Mouse (Mus musculus) T-cell, adult 2 months (primary cell): ENCODE data around the gene Phf3.
"Not testable (repeated sequence)": the region's sequence is repeated elsewhere in the genome, so short reads cannot be mapped to it uniquely, and the experiment has no call there.

Experiments
- DNase-seq: peaks from one replicate; pipeline ENCODE4 v3.0.0; 2022; ENCODE audit warnings: low spot score

Gene Phf3

GRCm38 (mm10) chr1:30873541-30874260, at the start of gene Phf3:
Gene Phf3 (minus strand): TSS chr1:30873921.
- peak; percentile 89 for DNase-seq

GRCm38 (mm10) chr1:30922237-30922636, 48.5 kb upstream of the Phf3 start:
- no peak for DNase-seq

GRCm38 (mm10) chr1:30921252-30921651, 47.5 kb upstream of the Phf3 start:
- no peak for DNase-seq

- DNase-seq = peak; percentile 71
Measured at GRCm38 (mm10) chr1:30920620-30921177, 47.0 kb upstream of the Phf3 start.

- DNase-seq = no peak
Measured at GRCm38 (mm10) chr1:30910172-30910571, 36.5 kb upstream of the Phf3 start.

GRCm38 (mm10) chr1:30908797-30909196, 35.1 kb upstream of the Phf3 start:
- DNase-seq = no peak

- no peak for DNase-seq
Measured at GRCm38 (mm10) chr1:30903480-30904218, 29.9 kb upstream of the Phf3 start.

GRCm38 (mm10) chr1:30898691-30899090, 25.0 kb upstream of the Phf3 start:
- DNase-seq = no peak

GRCm38 (mm10) chr1:30895366-30895765, 21.6 kb upstream of the Phf3 start:
- not testable (repeated sequence) for DNase-seq

- not testable (repeated sequence) for DNase-seq
Measured at GRCm38 (mm10) chr1:30883806-30884205, 10.1 kb upstream of the Phf3 start.

- no peak for DNase-seq
Measured at GRCm38 (mm10) chr1:30875746-30876145, 2.0 kb upstream of the Phf3 start.

GRCm38 (mm10) chr1:30874261-30875131, 775 bp upstream of the Phf3 start:
- no peak for DNase-seq

GRCm38 (mm10) chr1:30872836-30873540, 733 bp downstream of the Phf3 start:
- DNase-seq = peak; percentile 54

GRCm38 (mm10) chr1:30867786-30868185, 5.9 kb downstream of the Phf3 start:
- no peak for DNase-seq

GRCm38 (mm10) chr1:30852518-30852917, 21.2 kb downstream of the Phf3 start:
- no peak for DNase-seq

- no peak for DNase-seq
Measured at GRCm38 (mm10) chr1:30851920-30852319, 21.8 kb downstream of the Phf3 start.

GRCm38 (mm10) chr1:30850906-30851305, 22.8 kb downstream of the Phf3 start:
- DNase-seq = no peak

GRCm38 (mm10) chr1:30849955-30850354, 23.8 kb downstream of the Phf3 start:
- no peak for DNase-seq

GRCm38 (mm10) chr1:30847706-30848105, 26.0 kb downstream of the Phf3 start:
- no peak for DNase-seq

- no peak for DNase-seq
Measured at GRCm38 (mm10) chr1:30839662-30840061, 34.1 kb downstream of the Phf3 start.

- DNase-seq = no peak
Measured at GRCm38 (mm10) chr1:30835512-30835911, 38.2 kb downstream of the Phf3 start.
